Mouse (Mus musculus) testis, postnatal 10 days (tissue): ENCODE measurements around the gene Myo15.
"Not testable (repeated sequence)": the region's sequence is repeated elsewhere in the genome, so short reads cannot be mapped to it uniquely, and the experiment has no call there.

Experiments used
- DNase-seq: peaks from one replicate; pipeline ENCODE4 v3.0.0; 2021; ENCODE audit warnings: low spot score

Myo15 gene

GRCm38 (mm10) chr11:60508950-60509349 is 39.8 kb downstream of the Myo15 start:
- peak; percentile 39 for DNase-seq

GRCm38 (mm10) chr11:60509500-60509899 is 40.4 kb downstream of the Myo15 start:
- DNase-seq: peak; percentile 50

- DNase-seq: no peak
These were observed 42.8 kb downstream of the Myo15 start for GRCm38 (mm10) chr11:60511893-60512292.

- no peak for DNase-seq
These were observed 43.4 kb downstream of the Myo15 start for GRCm38 (mm10) chr11:60512520-60512919.

- DNase-seq: no peak
These were observed 45.8 kb downstream of the Myo15 start for GRCm38 (mm10) chr11:60514941-60515340.

- no peak for DNase-seq
These were observed 49.2 kb downstream of the Myo15 start for GRCm38 (mm10) chr11:60518305-60518704.

- no peak for DNase-seq
These were observed 52.9 kb downstream of the Myo15 start for GRCm38 (mm10) chr11:60522027-60522426.

- no peak for DNase-seq
These were observed 53.7 kb downstream of the Myo15 start for GRCm38 (mm10) chr11:60522661-60523365.

- DNase-seq: no peak
These were observed 57.3 kb downstream of the Myo15 start for GRCm38 (mm10) chr11:60526461-60526860.

- no peak for DNase-seq
These were observed 66.5 kb downstream of the Myo15 start for GRCm38 (mm10) chr11:60535676-60536075.

GRCm38 (mm10) chr11:60536180-60536858 is 67.2 kb downstream of the Myo15 start, which contains the start of gene Alkbh5:
TSS of gene Alkbh5 (plus strand) at chr11:60536381.
- DNase-seq: no peak

GRCm38 (mm10) chr11:60536859-60537467 is 67.8 kb downstream of the Myo15 start:
- DNase-seq: peak; percentile 96

- peak; percentile 96 for DNase-seq
These were observed 68.6 kb downstream of the Myo15 start for GRCm38 (mm10) chr11:60537468-60538347.

GRCm38 (mm10) chr11:60538371-60539281 is 69.5 kb downstream of the Myo15 start:
- peak; percentile 65 for DNase-seq

- no peak for DNase-seq
These were observed 70.4 kb downstream of the Myo15 start for GRCm38 (mm10) chr11:60539540-60539939.

GRCm38 (mm10) chr11:60540002-60540610 is 71.0 kb downstream of the Myo15 start:
- DNase-seq: no peak

- DNase-seq: peak; percentile 28
These were observed 71.6 kb downstream of the Myo15 start for GRCm38 (mm10) chr11:60540761-60541160.

GRCm38 (mm10) chr11:60541831-60542230 is 72.7 kb downstream of the Myo15 start:
- DNase-seq: peak; percentile 26

- not testable (repeated sequence) for DNase-seq
These were observed 74.1 kb downstream of the Myo15 start for GRCm38 (mm10) chr11:60543211-60543610.

GRCm38 (mm10) chr11:60545433-60545832 is 76.3 kb downstream of the Myo15 start:
- DNase-seq: no peak
